Mouse (Mus musculus): Measurements from ENCODE around the gene Ghr. TPM values are rescaled to one million over a fixed set of nuclear protein-coding genes. Genes with fewer than 3 reads are reported as not detected.

The Ghr gene
- not detected in 2 replicates for polyA plus RNA-seq (2012)

DNA sequence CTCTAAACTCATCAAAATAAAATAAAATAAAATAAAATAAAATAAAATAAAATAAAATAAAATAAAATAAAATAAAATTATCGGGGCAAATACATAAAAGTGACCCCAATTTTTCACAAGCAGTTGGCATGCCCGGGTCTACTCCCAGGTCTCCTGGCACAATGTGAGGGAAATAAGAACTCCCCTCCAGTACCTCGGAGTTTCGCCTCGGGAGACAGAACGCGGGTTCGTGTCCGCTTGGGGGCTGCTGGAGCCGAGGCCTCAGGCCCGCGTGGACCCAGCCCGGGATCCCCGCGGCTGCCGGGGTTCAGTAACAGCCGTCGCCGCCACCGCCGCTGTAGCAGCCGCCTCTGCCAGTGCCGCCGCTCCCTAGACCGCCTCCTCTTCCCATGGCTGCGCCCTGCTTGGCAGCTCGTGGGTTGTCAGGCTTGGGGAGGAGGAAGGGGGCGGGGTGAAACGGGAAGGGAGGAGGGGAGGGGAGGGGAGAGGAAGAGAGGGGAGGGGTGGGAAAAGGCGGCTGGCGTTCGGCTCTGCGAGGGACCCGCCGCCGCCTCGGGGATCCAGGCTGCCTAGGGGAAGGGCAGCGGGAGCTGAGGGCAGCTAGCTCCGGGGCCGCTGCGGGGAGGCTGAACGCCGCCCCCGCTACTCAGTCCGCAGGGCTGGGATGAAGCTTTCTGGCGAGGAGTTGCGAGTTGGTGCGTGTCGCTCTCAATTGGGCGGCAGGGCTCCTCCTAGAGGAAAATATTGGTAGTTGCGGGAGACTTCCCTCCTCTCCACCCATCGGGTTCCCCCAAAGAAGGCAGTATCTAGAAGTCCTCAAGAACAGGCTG, at the start of gene Ghr:
TSS of gene Ghr (minus strand) at position 686 of the 830 bp plus-strand sequence.
- no peak for TF ChIP-seq GATA1 (IDR thresholded peaks at IDR 0.05; ENCODE audit: low read length)

DNA sequence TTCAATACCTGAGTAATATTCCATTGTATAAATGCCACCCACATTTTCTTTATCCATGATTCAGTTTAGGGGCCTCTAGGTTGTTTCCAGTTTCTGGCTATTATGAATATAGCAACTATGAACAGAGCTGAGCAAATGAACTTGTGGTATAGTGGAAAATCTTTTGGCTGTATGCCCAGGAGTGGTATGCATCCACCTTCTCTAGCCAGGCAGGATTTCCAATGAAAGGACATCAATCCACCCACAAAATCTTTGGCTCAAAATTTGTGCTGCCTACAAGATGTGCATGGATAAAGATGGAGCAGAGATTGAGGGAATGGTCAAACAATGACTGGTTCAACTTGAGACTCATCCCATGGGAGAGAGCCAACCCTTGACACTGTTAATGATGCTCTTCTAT, 39.5 kb upstream of the Ghr start:
- no peak for TF ChIP-seq GATA1 (IDR thresholded peaks at IDR 0.05; ENCODE audit: low read length)

DNA sequence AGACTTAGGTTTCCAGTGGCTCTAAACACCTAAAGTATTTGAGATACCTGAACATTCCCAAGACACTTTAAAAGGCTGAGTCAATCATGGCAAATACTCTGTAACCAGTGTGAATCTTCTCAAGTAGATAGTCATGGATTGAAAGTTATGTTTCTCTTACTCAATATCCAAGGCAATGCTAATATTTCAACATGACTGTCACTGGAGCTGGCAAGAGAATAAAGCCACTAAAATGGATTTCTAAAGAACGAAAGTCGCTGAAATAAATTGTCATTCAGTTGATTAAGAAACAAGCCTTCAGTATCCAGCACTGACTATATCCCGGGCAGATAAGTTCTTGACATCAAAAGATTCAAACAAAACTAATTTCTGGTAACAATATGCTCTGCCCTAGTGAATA, 37.1 kb upstream of the Ghr start:
- no peak for TF ChIP-seq GATA1 (IDR thresholded peaks at IDR 0.05; ENCODE audit: low read length)

DNA sequence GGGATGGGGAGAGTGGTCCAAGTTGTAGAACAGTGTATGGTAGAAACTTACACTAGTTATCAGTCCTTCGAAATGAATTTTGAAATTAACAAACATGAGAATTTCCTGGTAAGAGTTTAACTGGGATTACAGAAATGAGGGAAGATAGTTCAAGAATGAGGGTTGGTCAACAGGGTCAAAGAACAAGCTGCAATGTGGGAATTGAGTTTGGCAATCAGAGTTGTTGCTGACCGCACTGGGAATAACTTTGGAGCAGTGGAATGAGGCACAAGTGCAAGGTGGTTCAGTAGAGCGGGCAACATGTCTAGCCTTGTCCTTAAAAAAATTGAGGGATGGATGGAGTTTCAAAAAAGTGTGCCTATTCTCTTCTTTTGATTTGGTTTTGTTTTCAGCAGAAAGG, 35.0 kb upstream of the Ghr start:
- no peak for TF ChIP-seq GATA1 (IDR thresholded peaks at IDR 0.05; ENCODE audit: low read length)

DNA sequence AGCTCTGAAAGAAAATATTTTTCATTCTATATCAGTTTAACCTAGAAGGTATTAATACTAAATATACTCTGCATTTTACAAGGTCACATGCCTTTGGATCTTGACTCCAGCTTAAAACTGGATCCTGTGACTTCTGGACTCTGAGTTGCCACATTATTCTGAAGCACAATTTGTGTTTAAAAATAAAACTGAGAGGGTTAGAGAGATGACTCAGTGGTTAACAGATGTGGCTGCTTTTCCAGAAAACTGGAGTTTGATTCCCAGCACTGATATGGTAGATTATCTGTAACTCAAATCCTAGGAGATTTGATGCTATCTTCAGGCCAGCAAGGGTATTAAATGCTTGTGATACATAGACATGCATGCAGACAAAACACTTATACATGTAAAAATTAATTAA, 28.7 kb upstream of the Ghr start:
- no peak for TF ChIP-seq GATA1 (IDR thresholded peaks at IDR 0.05; ENCODE audit: low read length)

DNA sequence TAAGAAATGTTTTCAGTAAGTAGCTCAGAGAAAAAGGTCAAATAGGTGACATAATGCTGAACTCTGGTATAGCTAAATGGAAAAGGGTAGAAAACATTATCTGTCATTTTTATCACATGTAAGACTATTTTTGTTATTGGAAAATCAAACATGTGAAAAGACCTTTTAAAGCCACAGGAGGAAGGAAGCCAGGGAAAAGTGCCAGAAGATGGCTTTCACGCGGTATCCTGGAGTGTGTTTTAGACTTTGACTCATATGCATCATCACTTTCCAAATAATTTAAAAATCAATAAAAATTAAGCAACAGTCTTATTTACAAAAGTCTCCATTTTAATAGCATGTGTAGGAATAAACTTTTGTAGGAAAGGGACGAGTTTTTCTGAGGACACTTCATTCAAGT, 24.7 kb upstream of the Ghr start:
- TF ChIP-seq GATA1 (IDR thresholded peaks at IDR 0.05; ENCODE audit: low read length) = no peak

DNA sequence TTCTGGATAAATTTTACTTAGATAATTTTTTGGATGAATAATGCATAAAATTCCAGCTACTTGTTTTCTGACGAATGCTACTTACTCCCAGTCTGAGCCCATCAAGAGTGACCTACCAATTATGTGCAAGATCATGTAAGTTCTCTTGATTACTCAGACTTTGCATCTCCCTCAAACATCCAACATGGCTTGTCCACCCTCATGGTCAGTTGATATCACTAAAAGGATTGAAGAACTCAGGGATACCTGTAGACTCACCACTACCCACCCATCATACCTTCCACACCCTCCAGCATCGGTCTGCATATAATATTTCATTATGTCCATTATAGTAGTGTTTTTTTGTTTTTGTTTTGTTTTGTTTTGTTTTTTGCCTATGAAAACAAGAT, 18.8 kb upstream of the Ghr start:
- no peak for TF ChIP-seq GATA1 (IDR thresholded peaks at IDR 0.05; ENCODE audit: low read length)

DNA sequence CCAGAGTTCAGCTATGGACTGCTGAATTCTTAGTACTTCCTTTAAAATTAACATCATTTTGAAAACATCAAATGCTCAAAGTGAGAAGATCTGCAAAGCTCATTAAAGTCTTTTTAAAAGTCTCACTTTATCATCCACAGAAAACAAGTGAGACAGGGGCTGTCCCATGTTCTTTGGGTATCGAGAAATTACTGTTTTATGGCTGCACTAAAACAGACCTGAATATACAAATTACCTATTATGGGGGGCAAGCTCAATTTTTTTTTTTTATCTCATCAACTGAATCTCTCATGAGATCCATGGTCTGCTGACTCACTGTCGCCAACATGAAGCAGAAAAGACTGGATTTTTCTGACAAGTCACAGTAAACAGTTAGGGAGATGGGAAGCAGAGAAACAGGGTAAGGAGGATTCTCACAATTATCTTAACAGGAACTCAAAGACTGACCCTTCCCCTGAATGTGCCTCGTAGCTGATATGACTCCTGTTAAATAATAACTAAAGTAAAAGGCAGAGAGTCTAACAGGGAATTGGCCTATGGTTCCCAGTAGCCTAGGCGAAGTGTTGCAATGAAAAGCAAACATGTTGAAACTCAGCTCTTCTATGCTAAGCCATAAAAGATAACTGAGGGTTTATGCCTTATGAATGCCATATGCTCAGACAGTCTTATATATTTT, 18.3 kb upstream of the Ghr start:
- no peak for TF ChIP-seq GATA1 (IDR thresholded peaks at IDR 0.05; ENCODE audit: low read length)

DNA sequence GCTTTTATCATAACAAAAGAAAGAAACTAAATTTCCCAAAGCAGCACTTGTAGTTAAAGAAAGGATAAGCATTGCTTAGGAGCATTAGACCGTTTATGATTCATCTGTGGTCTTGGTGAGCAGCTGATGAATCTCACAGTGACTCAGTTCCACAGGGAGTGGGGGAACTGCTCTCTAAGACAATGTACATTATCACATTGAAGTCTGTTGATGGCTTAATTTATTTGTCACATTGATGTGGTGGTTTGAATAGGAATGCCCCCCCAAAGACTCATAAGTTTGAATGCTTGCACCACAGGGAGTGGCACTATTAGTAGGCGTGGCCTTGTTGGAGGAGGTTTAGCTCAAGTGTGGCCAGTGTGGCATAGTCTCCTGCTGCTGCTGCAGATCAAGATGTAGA, 4.6 kb upstream of the Ghr start:
- no peak for TF ChIP-seq GATA1 (IDR thresholded peaks at IDR 0.05; ENCODE audit: low read length)

DNA sequence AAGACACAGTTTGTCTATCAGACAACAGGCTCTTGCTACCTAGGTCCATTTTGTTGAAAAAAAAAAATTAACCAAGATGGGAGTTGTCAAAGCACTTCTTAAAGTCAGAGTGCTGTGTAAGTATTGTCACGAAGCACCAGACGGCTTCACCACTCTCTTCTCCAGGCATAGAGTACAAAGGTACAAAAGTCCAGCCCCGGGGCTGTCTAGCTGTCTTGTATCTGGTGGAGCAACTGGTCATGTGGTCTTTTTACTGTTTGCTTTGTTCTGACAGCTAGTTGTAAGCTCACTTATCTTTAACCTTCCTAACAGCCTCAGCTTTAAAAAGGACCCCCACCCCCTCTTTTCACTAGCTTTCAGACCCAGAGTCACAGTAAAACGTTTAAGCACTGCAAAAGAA, 1.1 kb upstream of the Ghr start:
- TF ChIP-seq GATA1 (IDR thresholded peaks at IDR 0.05; ENCODE audit: low read length) = no peak

DNA sequence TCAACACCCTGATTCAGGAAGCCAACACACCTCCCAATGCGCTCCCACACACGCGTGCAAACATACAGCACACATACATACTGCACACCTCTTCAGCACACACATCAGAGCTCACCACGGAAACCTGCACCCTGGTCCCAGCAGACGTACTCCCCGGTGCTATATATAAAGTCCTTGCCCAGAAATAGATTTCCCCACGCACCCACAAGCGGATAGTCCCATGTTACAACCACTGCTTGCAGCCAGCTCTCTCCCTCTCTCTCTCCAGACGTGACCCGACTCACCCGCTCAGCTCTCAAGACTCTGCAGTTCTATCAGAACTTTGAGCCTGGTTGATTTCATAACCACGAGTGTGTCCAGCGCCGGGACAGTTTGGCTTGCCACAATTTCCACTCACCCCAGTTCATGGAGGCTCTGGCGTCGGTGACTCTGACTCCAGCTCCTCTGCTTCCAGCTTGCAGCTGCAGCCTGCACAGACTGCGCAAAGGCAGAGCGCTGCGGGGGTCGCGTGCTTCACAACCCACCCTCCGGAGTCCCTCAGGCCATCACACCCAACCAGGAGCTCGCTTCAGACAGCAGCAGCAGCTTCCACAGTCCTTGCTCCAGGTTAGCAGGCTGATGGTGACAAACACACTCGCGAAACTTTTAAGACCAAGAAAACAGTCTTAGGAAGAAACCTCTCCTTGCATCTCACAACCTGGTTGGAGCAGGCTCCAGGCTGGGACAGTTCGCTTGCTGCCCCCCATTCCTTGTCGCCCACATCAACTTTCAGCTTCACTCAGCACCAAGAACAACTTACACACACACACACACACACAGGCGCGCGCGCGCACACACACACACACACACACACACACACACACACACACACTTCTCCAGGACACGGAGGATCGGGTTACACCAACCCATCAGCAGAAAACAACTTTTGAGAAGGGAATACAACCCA, 1.2 kb downstream of the Ghr start:
- TF ChIP-seq GATA1 (IDR thresholded peaks at IDR 0.05; ENCODE audit: low read length) = no peak

DNA sequence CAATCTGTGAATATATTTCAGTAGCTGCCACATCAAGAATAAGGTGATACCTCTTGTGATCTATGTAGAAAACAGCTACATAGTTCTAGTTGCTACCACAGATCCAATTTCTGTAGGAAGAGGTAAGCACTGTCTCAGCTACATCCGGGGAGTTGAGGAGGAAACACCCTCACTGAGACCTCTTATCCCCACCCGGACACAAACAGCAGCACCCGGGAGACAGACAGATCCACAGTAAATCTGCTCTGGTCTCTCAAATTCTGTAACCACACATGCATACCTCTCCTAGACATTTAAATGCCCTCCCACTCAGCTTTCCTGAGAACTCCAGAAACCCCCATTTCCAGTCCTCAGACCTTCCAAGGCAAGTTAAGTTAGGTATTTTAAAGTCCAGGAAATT, 2.0 kb downstream of the Ghr start:
- no peak for TF ChIP-seq GATA1 (IDR thresholded peaks at IDR 0.05; ENCODE audit: low read length)

DNA sequence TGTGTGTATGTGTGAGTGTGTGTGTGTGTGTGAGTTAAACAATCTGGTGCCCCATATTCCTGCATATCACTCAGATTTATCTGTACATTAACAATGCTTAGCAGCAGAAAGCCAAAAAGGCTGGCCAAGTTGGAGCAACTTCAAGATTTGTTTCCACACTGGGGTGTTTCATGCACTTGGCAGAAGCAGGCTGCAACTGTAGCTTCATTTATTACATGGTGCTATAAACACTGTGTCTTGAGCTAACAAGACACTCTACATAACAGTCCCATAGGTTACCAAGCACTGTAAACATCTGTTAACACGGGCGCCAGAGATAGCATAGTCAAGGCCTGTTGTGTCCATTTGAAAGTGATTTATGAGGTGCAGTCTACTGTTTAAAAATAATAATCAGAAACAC, 3.1 kb downstream of the Ghr start:
- no peak for TF ChIP-seq GATA1 (IDR thresholded peaks at IDR 0.05; ENCODE audit: low read length)

DNA sequence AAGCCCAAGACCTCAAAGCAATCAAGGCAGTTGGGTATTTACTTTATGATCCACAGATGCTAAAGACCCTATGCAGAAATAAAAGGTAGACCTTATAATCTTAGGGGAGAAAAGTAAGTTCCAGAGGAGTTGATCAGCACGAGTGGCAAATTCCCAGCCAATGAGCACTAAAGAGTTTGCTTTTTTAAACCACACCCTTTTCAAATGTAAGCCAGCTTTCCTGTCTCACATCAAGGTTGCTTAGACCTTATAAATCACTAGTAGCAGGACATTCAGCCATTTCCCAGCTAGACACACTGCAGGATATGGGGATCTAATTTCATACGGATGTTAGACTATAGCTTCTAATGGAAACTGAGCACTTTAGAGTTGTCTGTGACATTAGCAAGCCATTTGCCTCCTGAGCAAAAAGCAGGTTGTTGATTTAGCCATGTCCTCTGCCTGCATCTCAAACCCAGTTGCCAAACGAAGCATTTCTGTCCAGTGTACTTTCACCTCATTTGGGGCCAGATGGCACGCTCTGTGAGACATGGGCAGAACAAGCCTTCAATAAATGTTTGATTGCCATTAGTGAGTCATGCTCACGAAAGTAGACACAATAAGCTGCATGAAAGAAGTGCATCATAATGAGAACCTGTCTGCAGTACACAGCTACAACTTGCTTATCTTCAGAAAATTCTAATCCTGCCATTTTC, 4.9 kb downstream of the Ghr start:
- no peak for TF ChIP-seq GATA1 (IDR thresholded peaks at IDR 0.05; ENCODE audit: low read length)

DNA sequence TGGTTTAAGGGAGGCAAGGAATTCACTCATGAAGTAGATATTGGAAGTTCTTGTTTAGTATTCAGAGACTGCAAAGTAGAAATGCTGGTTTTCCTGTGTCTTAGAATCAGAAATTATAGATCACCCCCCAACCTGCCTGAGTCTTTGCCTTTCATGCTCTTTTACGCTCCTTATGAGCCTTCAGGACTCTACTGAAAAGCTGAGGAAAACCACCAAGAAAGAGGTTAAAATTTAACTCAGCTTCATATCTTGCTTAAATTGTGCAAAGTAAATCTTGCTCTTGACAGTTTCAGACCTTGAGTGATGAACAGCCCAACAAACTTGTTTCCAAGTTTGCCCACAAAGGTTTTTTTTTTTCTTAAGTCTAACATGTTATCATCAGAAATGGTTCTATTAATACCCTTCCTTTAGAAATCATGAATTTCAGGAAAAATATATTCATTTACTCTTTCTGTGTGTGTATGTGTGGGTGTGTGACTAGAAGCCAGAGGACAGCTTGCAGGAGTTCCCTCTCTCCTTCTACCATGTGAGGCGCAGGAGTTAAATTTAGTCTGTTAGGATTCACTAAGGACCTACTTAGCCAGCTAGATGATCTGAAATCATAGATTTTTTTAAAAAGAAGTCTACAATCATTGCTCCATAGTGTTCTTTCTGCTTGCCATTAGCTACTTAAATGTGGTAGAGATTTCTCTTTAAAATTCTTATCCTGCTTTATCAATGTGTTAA, 14.0 kb downstream of the Ghr start:
- TF ChIP-seq GATA1 (IDR thresholded peaks at IDR 0.05; ENCODE audit: low read length) = no peak
